Mouse (Mus musculus): ENCODE results near the gene Glipr2.

Glipr2 gene

DNA sequence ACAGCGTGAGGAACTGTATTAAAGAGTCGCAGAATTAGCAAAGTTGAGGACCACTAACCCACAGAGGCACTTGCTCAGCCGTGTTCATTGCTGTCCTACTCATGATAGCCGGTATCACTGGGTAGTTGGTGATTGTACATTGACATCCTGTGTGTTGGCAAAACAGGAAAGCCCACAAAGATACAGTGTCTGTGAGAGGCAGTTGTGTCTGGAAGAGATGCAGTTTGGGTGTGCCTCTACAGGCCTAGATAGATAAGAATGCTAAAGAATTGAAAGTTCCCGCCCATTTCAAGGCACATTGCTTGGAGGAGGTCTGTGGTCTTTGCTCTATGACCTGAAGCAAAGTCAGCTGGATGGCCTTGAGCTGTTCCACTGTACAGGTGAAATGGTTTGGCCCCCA lies 46.9 kb downstream of the Glipr2 start, which contains the start of gene Clta:
TSS of gene Clta (plus strand) at position 327 of the 400 bp plus-strand sequence.
- intact Hi-C loops (cut with DNase I) = no loop called here

DNA sequence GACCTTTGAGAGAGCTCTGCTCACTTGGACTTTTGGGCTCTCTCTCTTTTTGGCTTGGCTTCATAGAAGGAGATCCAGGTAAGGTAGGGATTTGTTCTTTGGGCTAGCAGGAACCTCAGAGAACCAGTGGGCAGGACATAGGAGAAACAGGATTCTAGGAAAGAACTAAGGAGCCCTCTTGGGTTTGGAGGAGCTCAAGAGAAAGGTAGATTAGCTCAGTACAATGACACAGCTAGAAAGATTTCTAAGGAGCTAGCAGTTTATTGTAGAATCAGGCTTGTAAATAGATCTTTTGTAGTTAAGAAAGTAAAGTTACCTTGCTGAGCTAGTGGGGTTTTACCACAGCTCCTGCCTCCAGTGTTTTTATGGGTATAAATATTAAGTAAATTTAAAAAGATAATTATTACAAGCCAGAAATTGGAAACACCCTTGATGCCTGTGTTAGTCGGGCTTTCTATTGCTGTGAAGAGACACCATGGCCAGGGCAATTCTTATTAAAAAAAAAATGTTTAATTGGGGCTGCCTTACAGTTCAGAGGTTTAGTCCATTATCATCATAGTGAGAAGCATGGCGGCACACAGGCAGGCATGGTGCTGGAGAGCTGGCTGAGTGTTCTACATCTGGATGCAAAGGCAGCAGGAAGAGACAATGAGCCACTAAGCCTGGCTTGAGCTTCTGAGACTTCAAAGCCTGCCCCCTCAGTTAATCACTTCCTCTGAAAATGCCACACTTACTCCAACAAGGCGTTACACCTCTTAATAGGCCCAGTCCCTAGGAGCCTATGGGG lies 47.6 kb downstream of the Glipr2 start:
- intact Hi-C loops (cut with DNase I) = no loop called here

DNA sequence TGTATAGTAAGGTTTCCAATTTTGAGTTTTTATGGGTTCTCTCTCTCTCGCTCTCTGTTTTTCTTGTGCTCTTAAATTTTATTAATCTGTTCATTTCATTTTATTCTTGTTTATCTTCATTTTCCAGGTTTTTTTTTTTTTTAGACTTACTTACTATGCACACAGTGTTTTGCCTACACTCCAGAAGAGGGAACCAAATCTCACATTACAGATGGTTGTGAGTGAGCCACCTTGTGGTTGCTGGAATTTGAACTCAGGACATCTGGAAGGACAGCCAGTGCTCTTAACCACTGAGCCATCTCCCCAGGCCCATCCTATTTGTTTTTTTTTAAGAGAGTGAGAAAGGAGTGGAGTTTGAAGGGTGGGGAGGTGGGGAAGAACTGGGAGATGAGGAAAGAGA lies 53.0 kb downstream of the Glipr2 start:
- intact Hi-C loops (cut with DNase I) = no loop called here

DNA sequence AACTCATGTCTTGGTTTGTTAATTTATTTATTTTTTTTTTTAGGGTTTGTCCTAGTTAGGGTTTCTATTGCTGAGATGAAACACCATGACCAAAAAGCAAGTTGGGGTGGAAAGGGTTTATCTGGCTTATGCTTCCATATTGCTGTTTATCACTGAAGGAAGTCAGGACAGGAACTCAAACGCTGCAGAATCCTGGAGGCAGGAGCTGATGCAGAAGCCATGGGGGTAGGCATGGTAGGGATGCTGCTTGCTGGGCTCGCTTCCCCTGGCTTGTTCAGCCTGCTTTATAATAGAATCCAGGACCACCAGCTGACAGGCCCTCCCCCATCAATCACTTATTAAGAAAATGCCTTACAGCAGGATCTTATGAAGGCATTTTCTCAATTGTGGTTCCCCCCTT lies 53.7 kb downstream of the Glipr2 start:
- intact Hi-C loops (cut with DNase I) = no loop called here

DNA sequence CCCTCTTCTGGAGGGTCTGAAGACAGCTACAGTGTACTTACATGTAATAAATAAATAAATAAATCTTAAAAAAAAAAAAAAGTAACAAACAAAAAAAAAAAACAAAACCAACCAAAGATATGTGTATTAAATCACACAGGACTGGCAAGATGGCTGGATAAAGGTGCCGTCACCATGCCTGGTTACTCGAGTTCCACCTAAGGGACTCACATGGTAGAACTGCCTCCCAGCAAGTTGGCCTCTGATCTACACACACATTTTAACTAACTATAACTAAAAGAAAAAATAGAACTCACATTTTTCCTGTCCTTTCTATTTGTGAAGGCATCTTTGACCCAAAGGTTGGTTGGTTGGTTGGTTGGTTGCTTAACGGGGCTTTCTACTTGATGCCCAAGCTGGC lies 54.6 kb downstream of the Glipr2 start:
- intact Hi-C loops (cut with DNase I) = no loop called here

DNA sequence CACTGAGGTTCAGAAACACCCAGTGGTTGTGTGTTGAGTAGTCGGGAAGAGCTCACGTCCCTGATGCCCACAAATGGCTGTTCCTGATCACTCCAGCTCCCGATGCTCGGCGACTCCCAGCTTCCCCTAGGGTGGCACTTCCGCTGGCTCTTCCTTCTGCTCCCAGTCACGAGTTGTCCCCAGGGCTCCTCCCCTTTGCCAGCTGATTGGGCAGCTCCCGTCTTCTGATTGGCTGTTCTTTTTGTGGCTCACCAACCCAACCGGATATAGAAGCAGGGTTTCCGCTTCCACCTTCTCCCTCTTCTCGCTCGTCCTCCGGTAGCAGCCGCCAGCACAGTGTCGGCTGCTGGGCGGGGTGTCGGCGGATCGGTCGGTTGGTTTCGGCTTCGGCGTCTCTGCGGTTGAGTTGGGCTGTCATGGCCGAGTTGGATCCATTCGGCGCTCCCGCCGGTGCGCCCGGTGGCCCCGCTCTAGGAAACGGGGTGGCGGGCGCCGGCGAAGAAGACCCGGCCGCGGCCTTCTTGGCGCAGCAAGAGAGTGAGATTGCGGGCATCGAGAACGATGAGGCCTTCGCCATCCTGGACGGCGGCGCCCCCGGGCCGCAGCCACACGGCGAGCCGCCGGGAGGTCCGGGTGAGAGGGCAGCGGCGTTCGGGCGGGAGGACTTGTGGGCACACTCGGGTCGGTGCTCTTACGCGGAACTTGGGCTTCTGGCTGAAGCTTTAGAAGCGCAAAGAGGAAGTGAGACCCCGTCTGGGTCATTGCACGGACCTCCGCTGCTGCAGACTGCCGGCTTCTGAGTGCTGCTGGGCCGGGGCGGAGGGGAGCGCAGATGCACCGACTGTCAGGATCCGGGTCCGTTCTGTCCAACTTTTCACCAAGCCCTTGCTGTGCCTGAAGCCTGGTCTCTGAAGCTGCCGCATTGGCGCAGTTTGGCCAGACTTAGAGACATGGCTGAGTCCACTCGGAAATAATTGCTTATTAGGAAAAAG lies 55.5 kb downstream of the Glipr2 start:
- intact Hi-C loops (cut with DNase I) = no loop called here

DNA sequence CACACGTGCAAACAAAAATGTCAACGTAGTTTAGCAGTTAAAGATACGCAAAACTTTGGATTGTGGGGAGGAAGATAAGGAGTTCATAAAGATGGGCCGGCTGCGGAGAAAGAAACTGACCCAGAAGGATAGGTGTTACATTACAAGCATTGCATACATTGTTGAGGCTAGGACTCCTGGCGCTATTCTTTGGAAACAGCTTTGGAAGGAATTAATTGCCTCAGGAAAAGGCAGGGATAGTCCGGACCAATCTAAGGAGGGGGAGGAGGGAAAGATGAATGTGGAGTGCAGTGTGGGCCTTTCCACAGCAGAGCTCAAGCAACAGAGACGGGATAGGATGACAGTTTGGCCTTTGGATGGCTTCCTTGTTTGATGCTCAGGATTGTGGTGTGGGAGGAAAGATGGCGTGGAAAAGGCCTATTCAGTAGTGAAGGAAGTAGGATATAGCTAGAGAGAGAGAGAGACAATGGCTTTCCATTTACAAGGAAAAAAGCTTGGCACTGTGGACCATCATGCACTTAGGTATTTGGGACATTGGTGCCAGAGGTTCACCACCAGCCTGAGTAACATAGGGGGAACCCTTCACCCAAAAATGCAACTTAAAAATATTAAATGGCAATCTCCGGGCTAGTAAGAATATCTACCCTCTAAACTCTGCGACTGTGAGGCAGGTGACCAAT lies 56.3 kb downstream of the Glipr2 start:
- intact Hi-C loops (cut with DNase I) = no loop called here

DNA sequence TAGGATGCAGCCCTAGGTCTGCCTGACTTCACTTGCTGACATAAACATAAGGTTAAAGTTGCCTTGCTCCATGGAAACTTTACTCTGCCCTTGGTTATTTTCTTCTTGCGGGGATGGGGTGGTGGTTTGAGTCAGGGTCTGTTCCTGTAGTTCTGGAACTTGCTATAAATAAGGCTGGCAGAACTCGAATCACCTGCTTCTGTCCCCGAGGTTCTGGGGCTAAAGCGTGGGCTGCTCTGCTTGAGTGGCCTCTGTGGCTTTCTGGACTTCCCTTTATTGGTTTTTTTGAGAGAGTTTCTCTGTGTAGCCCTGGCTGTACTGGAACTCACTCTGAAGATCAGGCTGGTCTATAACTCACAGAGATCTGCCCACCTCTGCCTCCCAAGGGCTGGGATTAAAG lies 58.9 kb downstream of the Glipr2 start:
- intact Hi-C loops (cut with DNase I) = no loop called here

DNA sequence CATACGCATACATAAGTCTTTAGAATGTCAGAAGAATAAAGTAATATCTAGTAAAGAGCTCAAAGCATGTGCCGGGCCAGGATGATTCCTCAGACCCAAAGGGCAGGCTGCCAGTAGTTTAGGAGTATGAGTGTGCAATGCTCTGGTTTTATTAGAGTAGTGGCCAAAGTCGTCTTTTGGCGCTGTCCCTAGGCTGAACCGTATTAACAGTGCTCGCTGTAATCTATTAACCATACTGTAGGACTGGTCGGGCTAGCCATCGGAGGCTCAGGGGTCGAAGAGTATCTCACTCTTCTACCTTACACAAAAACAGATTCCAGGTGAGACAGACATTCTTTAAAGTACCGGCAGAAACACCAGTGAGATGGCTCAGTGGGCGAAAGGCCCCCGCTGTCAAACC lies 59.6 kb downstream of the Glipr2 start:
- intact Hi-C loops (cut with DNase I) = no loop called here

DNA sequence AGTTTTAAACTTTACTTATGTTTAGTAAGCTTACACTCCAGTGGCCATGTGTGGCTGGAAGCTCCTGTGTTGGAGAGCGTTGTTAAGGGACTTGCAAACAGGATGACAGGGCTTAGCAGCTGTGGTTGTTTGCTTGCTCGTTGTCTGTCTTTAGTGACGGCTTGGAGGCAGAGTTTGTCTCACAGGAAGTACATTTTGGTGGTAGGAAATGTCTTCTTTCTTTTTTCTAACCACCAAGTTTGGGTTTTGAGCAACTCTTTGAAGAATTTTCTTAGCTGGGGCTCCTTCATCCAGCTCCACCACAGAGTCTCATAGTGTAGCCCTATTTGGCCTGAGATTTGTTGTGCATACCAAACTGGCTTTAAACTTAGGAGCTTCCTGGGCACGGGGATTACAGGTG lies 65.1 kb downstream of the Glipr2 start:
- intact Hi-C loops (cut with DNase I) = no loop called here

DNA sequence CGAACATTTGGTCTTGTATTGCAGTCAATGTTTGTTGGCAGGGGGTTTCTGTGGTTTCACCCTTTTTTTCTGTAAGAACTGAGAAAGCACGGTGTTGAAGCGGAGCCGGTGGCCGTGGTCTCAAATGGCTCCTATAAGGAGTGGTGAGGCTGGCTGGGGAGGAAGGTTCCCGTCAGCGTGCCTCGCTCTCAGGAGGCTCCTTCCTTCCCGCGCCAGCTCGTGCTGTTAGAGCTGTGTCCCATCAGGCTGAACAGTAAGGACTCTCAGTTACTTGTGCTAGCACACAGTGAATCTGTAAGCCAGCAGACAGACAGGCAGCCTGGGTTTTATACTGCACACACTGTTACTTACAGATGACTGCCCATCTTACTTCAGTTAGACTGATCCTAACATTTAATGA lies 65.6 kb downstream of the Glipr2 start:
- intact Hi-C loops (cut with DNase I) = no loop called here

DNA sequence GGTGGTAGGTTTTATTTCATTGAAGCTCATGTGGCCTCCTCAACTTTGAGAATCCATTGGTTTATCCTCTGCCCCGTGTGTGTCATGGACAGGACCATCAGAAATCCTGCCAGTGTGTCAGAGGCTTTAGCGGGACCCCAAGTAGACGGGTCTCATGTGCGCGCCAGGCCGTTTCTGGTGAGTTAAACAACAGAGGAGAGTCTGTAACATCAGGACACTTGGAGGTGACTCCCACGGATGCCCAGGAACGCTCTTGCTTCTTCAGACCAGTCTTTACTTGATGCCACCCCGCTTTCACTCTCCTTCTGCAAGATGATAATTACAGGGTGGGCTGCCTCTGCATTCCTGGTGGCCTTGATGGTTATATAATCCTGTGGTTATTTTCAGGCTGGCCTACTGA lies 66.5 kb downstream of the Glipr2 start:
- intact Hi-C loops (cut with DNase I) = no loop called here

DNA sequence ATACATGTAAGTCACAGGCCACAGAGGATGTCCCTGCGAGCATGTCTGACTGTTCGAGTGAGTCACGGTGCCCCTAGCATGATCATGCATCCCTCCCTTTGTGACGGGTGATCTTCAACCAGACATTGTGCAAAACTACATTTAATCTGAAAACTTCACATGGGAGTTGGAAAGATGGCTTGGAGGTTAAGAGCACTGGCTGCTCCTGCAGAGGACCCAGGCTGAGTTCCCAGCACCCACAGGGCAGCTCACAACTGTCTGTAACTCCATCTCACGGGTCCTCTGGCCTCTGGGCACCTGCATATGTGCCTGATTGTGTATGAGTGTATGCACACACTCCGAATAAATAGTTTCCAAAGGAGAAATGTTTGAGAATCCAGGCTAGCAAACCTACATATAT lies 67.0 kb downstream of the Glipr2 start:
- intact Hi-C loops (cut with DNase I) = no loop called here

DNA sequence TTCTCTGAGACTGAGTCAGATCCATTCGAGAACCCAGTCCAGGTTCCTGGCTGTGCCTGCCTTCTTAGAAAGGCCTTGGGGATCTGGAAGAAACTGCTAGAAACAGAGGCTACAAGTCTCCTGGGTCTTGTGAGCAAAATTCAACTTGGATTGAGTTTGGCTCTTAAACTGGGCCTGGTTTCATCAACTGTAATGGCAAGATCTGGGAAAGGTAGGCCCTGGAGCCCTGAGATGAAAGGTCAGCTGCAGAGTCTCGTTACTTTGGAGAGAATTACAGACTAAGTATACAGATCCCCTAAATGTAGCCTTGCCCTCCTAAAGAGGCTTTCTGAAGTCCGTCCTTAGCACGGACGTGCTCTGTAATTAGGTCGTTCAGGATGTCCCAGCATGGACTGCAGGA lies 68.4 kb downstream of the Glipr2 start:
- intact Hi-C loops (cut with DNase I) = no loop called here
